21 mouse cellular contexts compared by ENCODE assay signal in genomic region chr1:167262489-167263041, GRCm38 (mm10). TPM values are rescaled to one million over a fixed set of nuclear protein-coding genes. Genes with fewer than 3 reads are reported as not detected.
A peak's percentile ranks its signal among the peaks of the same experiment; 100 is the strongest.
DNase-seq lines count a peak whose midpoint lies in the region; ATAC-seq lines count a peak whose summit lies in the region.
"Had no signal": no experiment of that assay in that cellular context is flagged by ENCODE, and none has a peak within 500 bp of the region (broad histone marks: within the 10 kb centered on the region; RNA-seq: fewer than 3 reads in every experiment).

No protein-coding gene starts in this region.

- no peak overlapping the region for H3K27ac ChIP-seq in heart, embryonic 12.5 days (ENCODE audit: poor library complexity, severe bottlenecking)
- H3K27ac ChIP-seq in intestine, embryonic 16.5 days (ENCODE audit: low read length) = no peak overlapping the region
- H3K27ac ChIP-seq: forebrain, embryonic 12.5 days; hindbrain, embryonic 14.5 days; limb, embryonic 13.5 days; liver, embryonic 14.5 days had no signal

- ATAC-seq in cerebellum, adult (ENCODE audit: insufficient number of reproducible peaks, low FRiP score, low TSS enrichment) = peak; percentile 32; the same call in 1 of the 2 replicates
- no peak for ATAC-seq in heart, embryonic 12.5 days (ENCODE audit: insufficient number of reproducible peaks, low FRiP score)
- peak; percentile 24; the same call in 1 of the 2 replicates for ATAC-seq in intestine, embryonic 16.5 days
- ATAC-seq: midbrain, embryonic 16.5 days had no signal

- WGBS in heart, embryonic 12.5 days = 51% methylated on average over 10 of the region's 10 CpGs
- 65% methylated on average over 10 of the region's 10 CpGs for WGBS in intestine, embryonic 16.5 days

- no peaks in the 10 kb centered on the region for H3K36me3 ChIP-seq in heart, embryonic 12.5 days
- no peaks in the 10 kb centered on the region for H3K36me3 ChIP-seq in intestine, embryonic 16.5 days (ENCODE audit: control insufficient read depth, insufficient read depth, low read length)
- H3K36me3 ChIP-seq: forebrain, embryonic 12.5 days; limb, embryonic 13.5 days had no signal

- no peak overlapping the region for H3K9ac ChIP-seq in heart, embryonic 12.5 days
- H3K9ac ChIP-seq in intestine, embryonic 16.5 days (ENCODE audit: low read depth, low read length) = no peak overlapping the region
- H3K9ac ChIP-seq: forebrain, embryonic 12.5 days; hindbrain, embryonic 14.5 days; limb, embryonic 13.5 days; liver, embryonic 14.5 days had no signal

- peaks cover 52% of the 10 kb centered on the region for H3K4me1 ChIP-seq in heart, embryonic 12.5 days (replicated peaks)
- H3K4me1 ChIP-seq in intestine, embryonic 16.5 days (ENCODE audit: control insufficient read depth, insufficient read depth, low read length) = peaks cover 3% of the 10 kb centered on the region; the same call in 1 of the 2 replicates

- H3K4me2 ChIP-seq in heart, embryonic 12.5 days = peak overlapping the region; percentile 15; the same call in 1 of the 2 replicates
- no peak overlapping the region for H3K4me2 ChIP-seq in intestine, embryonic 16.5 days (ENCODE audit: low read depth, low read length)
- H3K4me2 ChIP-seq: forebrain, embryonic 12.5 days; hindbrain, embryonic 14.5 days; limb, embryonic 13.5 days had no signal

- H3K27me3 ChIP-seq in heart, embryonic 12.5 days (replicated peaks) = no peaks in the 10 kb centered on the region
- 0 out of 2 replicates have a peak, but pooled peaks cover 3% of the 10 kb centered on the region for H3K27me3 ChIP-seq in intestine, embryonic 16.5 days (replicated peaks; ENCODE audit: control insufficient read depth, insufficient read depth, low read length)
- H3K27me3 ChIP-seq: CH12.LX; forebrain, embryonic 12.5 days; limb, embryonic 13.5 days had no signal

- DNase-seq in cerebellum, adult 11 months = no peak
- no peak for DNase-seq in heart, adult 18-20 months
- peak; percentile 41 for DNase-seq in NIH3T3 (ENCODE audit: low read depth)
- DNase-seq in gastrocnemius, postnatal 4 days (ENCODE audit: low spot score in 2 of 2) = no peak
- DNase-seq in spleen, adult 18-20 months = no peak
- DNase-seq: adrenal gland, postnatal 10 days; gastrocnemius, postnatal 36 days; kidney, adult 11 months; kidney, postnatal 14 days; layer of hippocampus, adult 9-11 months; right cerebral cortex, postnatal 14 days; thymus, postnatal 25 days had no signal

- no peaks in the 10 kb centered on the region for H3K9me3 ChIP-seq in heart, embryonic 12.5 days (replicated peaks)
- no peaks in the 10 kb centered on the region for H3K9me3 ChIP-seq in intestine, embryonic 16.5 days (ENCODE audit: control insufficient read depth, low read length)
- H3K9me3 ChIP-seq: forebrain, embryonic 12.5 days; limb, embryonic 13.5 days had no signal

- no peak overlapping the region for H3K4me3 ChIP-seq in heart, embryonic 12.5 days
- no peak overlapping the region for H3K4me3 ChIP-seq in intestine, embryonic 16.5 days (ENCODE audit: low read length)
- H3K4me3 ChIP-seq: forebrain, embryonic 12.5 days; limb, embryonic 13.5 days had no signal

RNA-seq across cellular contexts. Expression of gene Uck2, which starts 22.6 kb away (rescaled TPM):
- polyA plus RNA-seq in heart, embryonic 12.5 days (2016; fragmentation: Nextera tagmentation; extraction: Ambion mirVana) = 68.9 and 75.3 TPM in 2 replicates
- total RNA-seq in heart, adult 18-20 months (2021) = 10 to 100 TPM; 41.8 to 43.8 TPM
- polyA plus RNA-seq in intestine, embryonic 16.5 days (2015; fragmentation: Nextera tagmentation; extraction: Ambion mirVana) = 30.8 and 36.8 TPM in 2 replicates
- 10 to 100 TPM; 26.9 to 29.9 TPM for total RNA-seq in gastrocnemius, postnatal 4 days (2021)

RNA-seq across cellular contexts. Expression of gene Tmco1, which starts 45.6 kb away (rescaled TPM):
- polyA plus RNA-seq in heart, embryonic 12.5 days (2016; fragmentation: Nextera tagmentation; extraction: Ambion mirVana) = 79.7 and 83.1 TPM in 2 replicates
- 10 to 100 TPM; 83.6 to 99.6 TPM for total RNA-seq in heart, adult 18-20 months (2021)
- polyA plus RNA-seq in intestine, embryonic 16.5 days (2015; fragmentation: Nextera tagmentation; extraction: Ambion mirVana) = 132 and 133 TPM in 2 replicates
- total RNA-seq in gastrocnemius, postnatal 4 days (2021) = 10 to 100 TPM; 45.2 to 50.6 TPM
